Mouse (Mus musculus): ENCODE measurements at regions not wholly inside any gene's neighbourhood (a gene's known extent, or its start where the extent isn't known, plus 50 kb on each side); places are given as distances from the start of the nearest gene placed in this dataset.

GRCm38 (mm10) chr3:21496166-21496565 is 580.3 kb upstream of the Tbl1xr1 start:
- H3K4me3 ChIP-seq (ENCODE audit: insufficient read depth, low read depth, low read length), result no peak overlapping the region
- DNase-seq, result no peak
- TF ChIP-seq CTCF (conservative IDR thresholded peaks at IDR 0.05; ENCODE audit: insufficient read depth, insufficient read length, low read depth, low read length) (no peak), POLR2A (IDR thresholded peaks at IDR 0.05; ENCODE audit: low read depth, low read length) (no peak)
- 90% methylated on average over 2 of the region's 2 CpGs for WGBS
- no peaks in the 10 kb centered on the region for H3K4me1 ChIP-seq (ENCODE audit: control insufficient read depth, insufficient read depth, low read length)
- no peaks in the 10 kb centered on the region for H3K36me3 ChIP-seq (ENCODE audit: control insufficient read depth, insufficient read depth, low read length)
- no peak overlapping the region for H3K27ac ChIP-seq (ENCODE audit: insufficient read depth, low read depth, low read length)
- no peaks in the 10 kb centered on the region for H3K27me3 ChIP-seq (replicated peaks; ENCODE audit: control insufficient read depth, insufficient read depth, low read length)

GRCm38 (mm10) chr3:21497011-21497410 is 579.4 kb upstream of the Tbl1xr1 start:
- Histone ChIP-seq H3K4me3 (ENCODE audit: insufficient read depth, low read depth, low read length) (no peak overlapping the region), H3K27ac (ENCODE audit: insufficient read depth, low read depth, low read length) (no peak overlapping the region), H3K4me1 (ENCODE audit: control insufficient read depth, insufficient read depth, low read length) (no peaks in the 10 kb centered on the region), H3K36me3 (ENCODE audit: control insufficient read depth, insufficient read depth, low read length) (no peaks in the 10 kb centered on the region), H3K27me3 (replicated peaks; ENCODE audit: control insufficient read depth, insufficient read depth, low read length) (no peaks in the 10 kb centered on the region)
- WGBS, result 63% methylated on average over 1 of the region's 1 CpGs
- TF ChIP-seq CTCF (conservative IDR thresholded peaks at IDR 0.05; ENCODE audit: insufficient read depth, insufficient read length, low read depth, low read length), result no peak
- TF ChIP-seq POLR2A (IDR thresholded peaks at IDR 0.05; ENCODE audit: low read depth, low read length), result no peak
- DNase-seq, result no peak

- Histone ChIP-seq H3K4me3 (ENCODE audit: insufficient read depth, low read depth, low read length) (no peak overlapping the region), H3K27ac (ENCODE audit: insufficient read depth, low read depth, low read length) (no peak overlapping the region), H3K36me3 (ENCODE audit: control insufficient read depth, insufficient read depth, low read length) (no peaks in the 10 kb centered on the region), H3K4me1 (ENCODE audit: control insufficient read depth, insufficient read depth, low read length) (no peaks in the 10 kb centered on the region), H3K27me3 (replicated peaks; ENCODE audit: control insufficient read depth, insufficient read depth, low read length) (no peaks in the 10 kb centered on the region)
- TF ChIP-seq POLR2A (IDR thresholded peaks at IDR 0.05; ENCODE audit: low read depth, low read length), result no peak
- no peak for TF ChIP-seq CTCF (conservative IDR thresholded peaks at IDR 0.05; ENCODE audit: insufficient read depth, insufficient read length, low read depth, low read length)
- 98% methylated on average over 2 of the region's 2 CpGs for WGBS
- DNase-seq, result no peak
Observed at GRCm38 (mm10) chr3:21507655-21508054, 568.8 kb upstream of the Tbl1xr1 start.

DNA sequence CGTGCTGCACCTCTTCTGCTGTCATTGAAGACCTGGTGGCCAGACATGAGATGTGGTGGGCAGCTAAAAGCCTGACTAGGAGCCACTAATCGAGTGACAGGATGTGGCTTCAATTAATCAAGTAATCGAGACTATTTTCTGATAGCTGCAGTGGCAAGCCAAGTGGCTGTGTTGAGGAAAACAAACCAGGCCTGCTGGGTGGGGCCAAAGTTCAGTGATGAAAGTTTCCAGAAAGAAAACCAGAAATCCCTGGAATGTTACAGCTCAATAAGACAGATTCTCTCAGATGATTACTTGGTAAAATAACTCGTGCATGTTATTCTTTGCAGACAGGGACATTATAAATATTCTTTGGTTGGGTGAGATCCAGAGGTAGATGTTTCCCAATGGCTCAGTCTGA is 564.4 kb upstream of the Tbl1xr1 start:
- Histone ChIP-seq H3K4me1 (ENCODE audit: control insufficient read depth, insufficient read depth, low read length) (no peaks in the 10 kb centered on the region), H3K27ac (ENCODE audit: insufficient read depth, low read depth, low read length) (no peak overlapping the region), H3K27me3 (replicated peaks; ENCODE audit: control insufficient read depth, insufficient read depth, low read length) (no peaks in the 10 kb centered on the region), H3K4me3 (ENCODE audit: insufficient read depth, low read depth, low read length) (no peak overlapping the region), H3K36me3 (ENCODE audit: control insufficient read depth, insufficient read depth, low read length) (no peaks in the 10 kb centered on the region)
- peak; percentile 57 for DNase-seq
- WGBS, result 55% methylated on average over 4 of the region's 4 CpGs
- no peak for TF ChIP-seq CTCF (conservative IDR thresholded peaks at IDR 0.05; ENCODE audit: insufficient read depth, insufficient read length, low read depth, low read length)
- no peak for TF ChIP-seq POLR2A (IDR thresholded peaks at IDR 0.05; ENCODE audit: low read depth, low read length)

DNA sequence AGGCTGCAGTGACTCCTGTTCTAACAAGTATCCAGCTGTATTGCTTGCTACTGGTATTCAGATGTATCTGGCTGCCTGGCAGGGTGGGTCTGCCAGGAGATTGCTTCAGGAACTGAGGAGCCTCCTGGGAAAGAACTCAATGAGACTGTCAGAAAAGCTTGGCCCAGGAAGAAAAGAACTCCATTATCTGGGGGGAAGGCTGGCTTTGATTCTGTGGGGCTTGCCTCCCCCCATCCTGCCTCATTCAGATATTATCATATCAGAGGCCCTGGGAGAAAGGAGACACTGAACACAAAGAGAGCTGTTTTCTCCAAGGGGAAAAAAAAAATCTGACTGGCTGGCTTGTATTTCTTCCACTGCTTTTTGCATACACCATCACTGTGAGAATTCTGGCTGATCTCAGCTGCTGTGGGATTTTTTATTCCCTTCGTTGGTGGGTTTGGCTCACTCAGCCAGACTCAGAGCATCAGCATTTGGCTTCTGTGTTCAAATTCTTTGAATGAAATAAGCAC is 552.0 kb upstream of the Tbl1xr1 start:
- H3K27me3 ChIP-seq (replicated peaks; ENCODE audit: control insufficient read depth, insufficient read depth, low read length), result no peaks in the 10 kb centered on the region
- H3K4me3 ChIP-seq (ENCODE audit: insufficient read depth, low read depth, low read length), result no peak overlapping the region
- TF ChIP-seq CTCF (conservative IDR thresholded peaks at IDR 0.05; ENCODE audit: insufficient read depth, insufficient read length, low read depth, low read length), result no peak
- TF ChIP-seq POLR2A (IDR thresholded peaks at IDR 0.05; ENCODE audit: low read depth, low read length), result no peak
- no peak overlapping the region for H3K27ac ChIP-seq (ENCODE audit: insufficient read depth, low read depth, low read length)
- no peak for DNase-seq
- no peaks in the 10 kb centered on the region for H3K4me1 ChIP-seq (ENCODE audit: control insufficient read depth, insufficient read depth, low read length)
- H3K36me3 ChIP-seq (ENCODE audit: control insufficient read depth, insufficient read depth, low read length), result no peaks in the 10 kb centered on the region
- whole genome bisulfite sequencing, result 65% methylated on average over 1 of the region's 1 CpGs

DNA sequence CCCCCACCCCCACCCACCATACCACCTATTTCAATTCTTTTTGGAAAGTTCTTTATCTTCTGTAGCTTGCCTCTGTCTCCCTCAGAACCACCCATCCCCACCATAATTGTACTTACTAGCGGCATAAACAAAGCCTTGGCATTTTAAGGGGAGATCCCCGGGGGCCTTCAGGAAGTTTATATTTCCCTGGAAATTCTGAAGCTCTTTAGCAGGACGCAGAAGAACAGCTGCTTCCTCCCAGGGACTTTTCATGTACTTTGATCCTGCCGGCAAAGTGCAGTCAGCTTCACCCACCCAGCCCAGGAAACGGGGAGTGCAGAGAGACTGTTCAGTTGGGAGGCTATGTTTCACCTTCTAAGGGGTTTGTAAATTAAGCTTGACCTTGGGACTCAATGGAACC is 545.6 kb upstream of the Tbl1xr1 start:
- no peak overlapping the region for H3K27ac ChIP-seq (ENCODE audit: insufficient read depth, low read depth, low read length)
- peak; percentile 35 for DNase-seq
- TF ChIP-seq POLR2A (IDR thresholded peaks at IDR 0.05; ENCODE audit: low read depth, low read length), result no peak
- TF ChIP-seq CTCF (conservative IDR thresholded peaks at IDR 0.05; ENCODE audit: insufficient read depth, insufficient read length, low read depth, low read length), result no peak
- no peaks in the 10 kb centered on the region for H3K27me3 ChIP-seq (replicated peaks; ENCODE audit: control insufficient read depth, insufficient read depth, low read length)
- no peak overlapping the region for H3K4me3 ChIP-seq (ENCODE audit: insufficient read depth, low read depth, low read length)
- no peaks in the 10 kb centered on the region for H3K4me1 ChIP-seq (ENCODE audit: control insufficient read depth, insufficient read depth, low read length)
- 24% methylated on average over 5 of the region's 5 CpGs for WGBS
- no peaks in the 10 kb centered on the region for H3K36me3 ChIP-seq (ENCODE audit: control insufficient read depth, insufficient read depth, low read length)

DNA sequence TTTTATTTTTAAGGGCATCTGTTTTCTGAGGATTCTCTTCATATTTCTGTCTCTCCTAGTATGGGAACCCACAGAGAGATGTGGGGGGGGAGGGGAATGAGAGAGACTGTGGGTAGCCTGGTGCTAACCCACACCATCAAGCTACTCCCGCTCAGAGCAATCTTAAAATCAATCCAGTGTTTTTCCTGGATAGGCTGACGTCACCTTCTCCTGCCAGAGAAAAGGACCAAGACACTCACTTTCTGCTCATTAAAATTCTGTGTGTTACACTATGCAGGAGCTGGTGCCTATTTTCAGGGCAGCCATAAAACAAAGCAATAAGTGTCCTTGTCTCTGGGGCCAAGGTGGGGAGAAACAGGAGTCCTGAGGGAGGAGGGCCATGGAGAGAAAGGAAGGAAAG is 537.3 kb upstream of the Tbl1xr1 start:
- Histone ChIP-seq H3K4me3 (ENCODE audit: insufficient read depth, low read depth, low read length) (no peak overlapping the region), H3K36me3 (ENCODE audit: control insufficient read depth, insufficient read depth, low read length) (no peaks in the 10 kb centered on the region), H3K27ac (ENCODE audit: insufficient read depth, low read depth, low read length) (no peak overlapping the region), H3K4me1 (ENCODE audit: control insufficient read depth, insufficient read depth, low read length) (no peaks in the 10 kb centered on the region), H3K27me3 (replicated peaks; ENCODE audit: control insufficient read depth, insufficient read depth, low read length) (no peaks in the 10 kb centered on the region)
- no peak for DNase-seq
- WGBS, result 77% methylated on average over 2 of the region's 2 CpGs
- TF ChIP-seq CTCF (conservative IDR thresholded peaks at IDR 0.05; ENCODE audit: insufficient read depth, insufficient read length, low read depth, low read length), result no peak
- no peak for TF ChIP-seq POLR2A (IDR thresholded peaks at IDR 0.05; ENCODE audit: low read depth, low read length)

Measured in kidney, adult 2 months (tissue).